Mouse (Mus musculus) cerebellum, adult 8-10 months (tissue): Measurements from ENCODE around the gene Spryd4.
"Not testable (repeated sequence)": the region's sequence is repeated elsewhere in the genome, so short reads cannot be mapped to it uniquely, and the experiment has no call there.

Experiments
- DNase-seq: peaks from one replicate; pipeline ENCODE4 v3.0.0; 2022

The Spryd4 gene

GRCm38 (mm10) chr10:128225064-128225463 lies 13.5 kb upstream of the Spryd4 start:
- DNase-seq = no peak

- DNase-seq = no peak
These were observed 10.1 kb upstream of the Spryd4 start for GRCm38 (mm10) chr10:128221533-128222286.

- DNase-seq = no peak
These were observed 6.9 kb upstream of the Spryd4 start for GRCm38 (mm10) chr10:128218387-128219117.

- DNase-seq = no peak
These were observed 3.4 kb upstream of the Spryd4 start for GRCm38 (mm10) chr10:128214981-128215380.

- DNase-seq = not testable (repeated sequence)
These were observed 2.5 kb upstream of the Spryd4 start for GRCm38 (mm10) chr10:128214112-128214511.

- peak; percentile 78 for DNase-seq
These were observed 1.3 kb upstream of the Spryd4 start for GRCm38 (mm10) chr10:128212871-128213323.

GRCm38 (mm10) chr10:128212148-128212547 lies 541 bp upstream of the Spryd4 start:
- DNase-seq = no peak

- no peak for DNase-seq
These were observed 653 bp downstream of the Spryd4 start for GRCm38 (mm10) chr10:128210954-128211353.

- no peak for DNase-seq
These were observed 1.5 kb downstream of the Spryd4 start for GRCm38 (mm10) chr10:128210131-128210530.

- DNase-seq = no peak
These were observed 2.1 kb downstream of the Spryd4 start for GRCm38 (mm10) chr10:128209311-128210009.

- DNase-seq = no peak
These were observed 3.3 kb downstream of the Spryd4 start for GRCm38 (mm10) chr10:128208326-128208725.

- DNase-seq = no peak
These were observed 6.7 kb downstream of the Spryd4 start for GRCm38 (mm10) chr10:128204941-128205340.

GRCm38 (mm10) chr10:128201856-128202255 lies 9.8 kb downstream of the Spryd4 start:
- DNase-seq = no peak

- DNase-seq = peak; percentile 65
These were observed 16.8 kb downstream of the Spryd4 start for GRCm38 (mm10) chr10:128194551-128195461.

GRCm38 (mm10) chr10:128194024-128194550 lies 17.5 kb downstream of the Spryd4 start, which contains the start of gene Gls2:
Gene Gls2, plus strand, starts transcription at chr10:128194457.
- DNase-seq = peak; percentile 99

GRCm38 (mm10) chr10:128193113-128193512 lies 18.5 kb downstream of the Spryd4 start:
- no peak for DNase-seq

- not testable (repeated sequence) for DNase-seq
These were observed 19.4 kb downstream of the Spryd4 start for GRCm38 (mm10) chr10:128192030-128192766.

- no peak for DNase-seq
These were observed 20.1 kb downstream of the Spryd4 start for GRCm38 (mm10) chr10:128191472-128191871.

GRCm38 (mm10) chr10:128188242-128188877 lies 23.2 kb downstream of the Spryd4 start:
- DNase-seq = peak; percentile 74

GRCm38 (mm10) chr10:128187181-128187605 lies 24.4 kb downstream of the Spryd4 start:
- no peak for DNase-seq

- DNase-seq = peak; percentile 77
These were observed 25.6 kb downstream of the Spryd4 start for GRCm38 (mm10) chr10:128185959-128186358.
